Mouse (Mus musculus) bone marrow macrophage, adult 2 months (primary cell): ENCODE measurements around the gene Ropn1l. TPM values are rescaled to one million over a fixed set of nuclear protein-coding genes. Genes with fewer than 3 reads are reported as not detected.

Experiments used
- H3K27ac ChIP-seq: 2 replicates; pipeline ENCODE4 v1.5.1; 2012; ENCODE audit warnings: low read depth, low read length; ENCODE audit not compliant: insufficient read depth
- H3K4me1 ChIP-seq: 2 replicates; pipeline ENCODE4 v1.6.1; 2012; ENCODE audit warnings: low read length; ENCODE audit not compliant: control insufficient read depth, insufficient read depth
- H3K4me3 ChIP-seq: 2 replicates; pipeline ENCODE4 v1.5.1; 2012; ENCODE audit warnings: mild to moderate bottlenecking, low read length, moderate library complexity; ENCODE audit not compliant: insufficient read depth
- CTCF ChIP-seq: IDR thresholded peaks from 2 replicates; pipeline ENCODE4 v1.5.1; 2012; ENCODE audit warnings: low read depth, mild to moderate bottlenecking, low read length, moderate library complexity
- POLR2A ChIP-seq: IDR thresholded peaks from 2 replicates; pipeline ENCODE4 v1.6.1; 2012; ENCODE audit warnings: mild to moderate bottlenecking, low read depth, low read length, borderline replicate concordance
- polyA plus RNA-seq: library from polyadenylated mRNA; stranded (reverse); fragments of >200 nt; gene quantifications from 2 replicates; pipeline ENCODE4 v1.2.4, GENCODE M21; 2012; ENCODE audit not compliant: missing spikeins, insufficient read depth, insufficient read length

Gene Ropn1l
- polyA plus RNA-seq, 1 experiment: 6.8 TPM

DNA sequence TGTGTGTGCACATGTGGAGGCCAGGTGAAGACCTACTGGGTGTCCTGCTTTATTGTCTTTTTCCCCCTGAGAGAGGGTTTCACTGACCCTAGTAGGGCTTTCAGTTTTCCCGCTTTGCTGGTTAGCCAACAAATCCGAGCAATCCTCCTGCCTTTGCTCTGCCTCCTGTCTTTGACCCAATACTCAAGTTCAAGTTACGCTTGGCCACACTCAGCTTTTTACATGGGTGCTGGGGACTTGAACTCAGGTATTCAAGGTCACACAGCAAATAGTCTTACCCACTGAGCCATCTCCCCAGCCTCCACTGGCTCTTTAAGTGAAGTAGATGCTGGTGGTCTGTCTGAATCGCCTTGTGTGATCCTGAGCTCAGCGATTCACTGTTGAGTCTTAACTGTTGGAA, 46.7 kb downstream of the Ropn1l start:
- Histone ChIP-seq H3K4me1 (peaks cover 15% of the 10 kb centered on the region), H3K27ac (no peak overlapping the region), H3K4me3 (no peak overlapping the region)
- TF ChIP-seq POLR2A (no peak), CTCF (no peak)

DNA sequence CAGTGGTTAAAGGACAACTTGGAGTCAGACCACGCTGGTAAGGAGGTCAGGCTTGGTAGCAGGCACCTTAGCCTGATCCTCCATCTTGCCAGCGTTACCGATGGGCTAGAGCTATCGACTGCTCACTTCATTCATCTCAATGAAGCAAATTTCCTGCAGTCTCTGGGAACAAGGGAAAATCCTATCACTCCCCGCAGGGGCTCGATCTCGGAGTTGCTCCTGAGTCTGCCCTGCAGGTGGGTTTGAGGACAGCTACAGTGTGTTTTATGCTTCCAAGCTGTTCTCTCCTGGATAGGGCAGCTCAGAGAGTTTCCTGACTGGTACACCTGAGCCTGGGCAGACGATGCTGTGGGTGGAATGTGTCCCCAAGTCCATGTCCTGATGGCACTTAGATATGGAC, 49.2 kb downstream of the Ropn1l start:
- Histone ChIP-seq H3K4me1 (peaks cover 3% of the 10 kb centered on the region), H3K4me3 (no peak overlapping the region), H3K27ac (no peak overlapping the region)
- TF ChIP-seq CTCF: no peak
- TF ChIP-seq POLR2A: no peak

DNA sequence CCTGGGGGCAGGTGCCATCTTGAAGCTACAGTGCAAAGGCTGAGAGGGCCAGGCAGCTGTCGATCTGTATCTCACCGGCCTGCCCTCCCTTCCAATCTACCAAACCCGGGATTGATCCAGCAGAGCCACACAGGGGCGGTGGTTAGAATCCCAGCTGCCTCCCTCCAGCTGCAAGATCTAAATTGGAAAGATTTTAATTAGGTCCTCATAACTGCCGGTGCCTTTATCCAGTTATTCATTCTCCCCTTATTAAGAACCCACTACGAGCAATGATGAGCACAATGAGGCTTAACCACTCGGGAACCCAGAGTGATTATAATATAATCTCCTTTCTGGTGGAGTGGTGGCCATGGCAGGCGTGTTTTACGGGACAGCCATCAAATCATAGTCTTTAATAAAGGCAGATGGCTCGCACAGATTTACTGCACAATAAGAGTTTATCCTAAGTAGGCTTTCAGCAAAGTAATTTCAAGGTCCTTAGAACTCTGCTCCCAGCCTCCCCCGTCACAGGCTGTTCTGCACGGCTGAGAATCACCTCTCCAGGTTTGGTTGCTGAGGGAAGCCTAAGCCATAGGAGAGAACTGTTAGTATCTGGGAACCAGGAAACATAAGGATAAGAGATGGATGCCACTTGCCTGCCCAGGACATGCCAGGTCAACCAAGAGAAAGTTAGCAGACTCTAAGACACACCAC, 51.2 kb downstream of the Ropn1l start:
- Histone ChIP-seq H3K4me1 (no peaks in the 10 kb centered on the region), H3K27ac (no peak overlapping the region), H3K4me3 (no peak overlapping the region)
- TF ChIP-seq CTCF (no peak), POLR2A (no peak)

DNA sequence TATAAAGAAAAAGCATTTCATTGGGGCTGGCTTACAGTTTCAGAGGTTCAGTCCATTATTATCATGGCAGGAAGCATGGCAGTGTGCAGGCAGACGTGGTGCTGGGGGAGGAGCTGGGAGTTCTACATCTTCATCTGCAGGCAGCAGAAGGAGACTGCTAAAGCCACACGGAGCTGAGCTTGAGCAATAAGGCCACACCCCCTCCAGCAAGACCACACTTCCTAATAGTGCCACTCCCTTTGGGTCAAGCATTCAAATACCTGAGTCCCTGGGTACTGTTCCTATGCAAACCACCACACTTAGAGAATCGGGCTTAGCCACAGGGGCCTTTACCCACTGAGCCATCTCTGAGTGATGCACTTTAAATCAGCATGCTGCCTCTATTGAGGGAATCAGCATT, 52.6 kb downstream of the Ropn1l start:
- H3K4me3 ChIP-seq: no peak overlapping the region

DNA sequence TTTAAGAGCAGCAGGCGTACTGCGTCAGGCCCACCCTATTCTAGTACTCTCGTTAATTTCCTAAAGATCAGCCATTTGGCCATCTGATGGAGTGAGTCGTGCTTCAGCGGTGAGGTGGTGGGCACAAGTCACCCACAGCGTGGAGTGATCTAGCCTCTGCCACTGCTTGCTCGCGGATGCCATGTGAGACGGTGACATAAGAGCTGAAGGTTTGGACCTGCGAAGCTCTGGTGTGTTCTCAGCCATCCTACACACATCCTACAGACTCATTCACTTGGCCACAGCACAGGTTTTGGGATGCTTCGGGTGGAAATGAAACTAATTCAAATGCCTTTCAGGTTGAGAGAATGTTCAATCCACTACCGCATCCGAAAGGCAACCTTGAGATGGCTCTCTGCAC, 54.8 kb downstream of the Ropn1l start:
- TF ChIP-seq CTCF: no peak
- TF ChIP-seq POLR2A: no peak
- no peak overlapping the region for H3K27ac ChIP-seq
- H3K4me1 ChIP-seq: no peaks in the 10 kb centered on the region
- H3K4me3 ChIP-seq: no peak overlapping the region

More for the DNA sequence above, 52.6 kb downstream of the Ropn1l start:
- TF ChIP-seq CTCF (no peak), POLR2A (no peak)
- H3K4me1 ChIP-seq: no peaks in the 10 kb centered on the region
- no peak overlapping the region for H3K27ac ChIP-seq

DNA sequence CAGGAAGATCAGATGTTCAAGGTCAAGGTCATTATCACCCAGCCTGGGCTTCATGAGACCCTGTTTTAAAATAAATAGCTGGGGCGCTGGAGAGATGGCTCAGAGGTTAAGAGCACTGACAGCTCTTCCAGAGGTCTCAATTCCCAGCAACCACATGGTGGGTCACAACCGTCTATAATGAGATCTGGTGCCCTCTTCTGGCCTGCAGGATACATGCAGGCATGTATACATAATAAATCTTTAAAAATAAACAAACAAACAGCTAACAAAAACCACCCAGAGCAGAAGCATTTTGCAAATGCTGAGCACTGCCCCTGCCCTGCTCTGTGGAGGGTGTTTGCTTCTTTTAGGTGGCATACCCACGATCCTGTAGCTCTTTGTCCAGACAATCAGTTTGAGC, 56.2 kb downstream of the Ropn1l start:
- TF ChIP-seq POLR2A: no peak
- TF ChIP-seq CTCF: 0 out of 2 replicates have a peak, but pooled peaks have one; percentile 30
- no peaks in the 10 kb centered on the region for H3K4me1 ChIP-seq
- no peak overlapping the region for H3K4me3 ChIP-seq
- no peak overlapping the region for H3K27ac ChIP-seq

DNA sequence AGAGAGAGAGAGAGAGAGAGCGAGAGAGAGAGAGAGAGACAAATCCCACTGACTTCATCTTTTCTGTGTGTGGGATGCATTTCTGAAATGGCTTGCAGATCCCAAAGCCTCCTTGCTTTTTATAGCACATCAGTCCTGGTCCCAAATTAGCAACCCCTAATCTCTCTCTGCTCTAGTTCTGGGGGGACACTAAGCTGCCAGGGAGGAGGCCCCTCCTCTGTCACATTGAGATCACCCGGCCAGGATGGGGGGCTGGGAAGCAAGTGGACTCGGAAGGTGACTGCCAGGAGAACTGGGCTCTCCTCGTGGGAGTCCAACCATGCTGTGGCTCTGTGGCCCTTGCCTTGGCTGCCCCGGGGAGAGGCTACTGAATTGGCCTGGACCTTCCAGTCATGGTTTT, 56.8 kb downstream of the Ropn1l start:
- Histone ChIP-seq H3K4me1 (no peaks in the 10 kb centered on the region), H3K4me3 (no peak overlapping the region), H3K27ac (no peak overlapping the region)
- TF ChIP-seq POLR2A (no peak), CTCF (no peak)

DNA sequence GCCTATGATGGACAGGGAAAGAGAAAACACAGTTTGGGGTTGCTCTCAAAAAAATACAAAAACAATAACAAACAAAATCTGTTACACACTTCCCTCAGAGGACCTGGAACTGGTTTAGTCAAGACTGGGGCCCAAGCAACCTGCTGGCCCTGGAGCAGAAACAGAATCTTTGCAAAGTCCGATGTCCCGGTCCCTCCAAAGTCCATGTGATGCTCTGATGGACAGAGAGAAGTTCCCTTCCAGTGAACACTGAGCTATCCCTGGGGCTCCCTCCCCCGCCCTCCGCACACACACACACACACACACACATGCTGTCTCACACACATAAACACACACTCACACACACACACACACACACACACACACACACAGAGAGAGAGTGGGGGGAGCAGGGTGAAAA, 57.6 kb downstream of the Ropn1l start:
- H3K27ac ChIP-seq: no peak overlapping the region
- no peaks in the 10 kb centered on the region for H3K4me1 ChIP-seq
- TF ChIP-seq POLR2A: no peak
- TF ChIP-seq CTCF: no peak
- H3K4me3 ChIP-seq: no peak overlapping the region

DNA sequence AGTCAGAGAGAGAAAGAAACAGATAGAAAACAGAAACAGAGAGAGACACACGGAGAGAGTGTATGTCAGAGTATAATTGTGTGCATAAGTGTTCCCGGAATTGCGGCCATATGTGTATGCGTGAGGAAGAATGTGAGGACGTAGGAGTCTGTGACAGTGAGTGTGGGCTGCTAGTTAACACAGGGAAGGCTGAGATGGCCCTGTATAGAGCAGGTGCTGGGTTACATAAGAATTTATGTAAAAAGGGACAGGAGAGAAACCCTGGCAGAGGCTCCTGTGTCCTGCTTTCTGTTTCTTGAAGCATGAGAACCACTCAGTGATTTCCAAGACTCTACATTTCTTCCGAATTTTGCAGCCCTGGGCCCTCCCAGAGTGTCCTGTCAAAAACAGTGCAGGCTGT, 60.1 kb downstream of the Ropn1l start:
- Histone ChIP-seq H3K4me1 (no peaks in the 10 kb centered on the region), H3K4me3 (no peak overlapping the region), H3K27ac (no peak overlapping the region)
- TF ChIP-seq POLR2A (no peak), CTCF (no peak)

DNA sequence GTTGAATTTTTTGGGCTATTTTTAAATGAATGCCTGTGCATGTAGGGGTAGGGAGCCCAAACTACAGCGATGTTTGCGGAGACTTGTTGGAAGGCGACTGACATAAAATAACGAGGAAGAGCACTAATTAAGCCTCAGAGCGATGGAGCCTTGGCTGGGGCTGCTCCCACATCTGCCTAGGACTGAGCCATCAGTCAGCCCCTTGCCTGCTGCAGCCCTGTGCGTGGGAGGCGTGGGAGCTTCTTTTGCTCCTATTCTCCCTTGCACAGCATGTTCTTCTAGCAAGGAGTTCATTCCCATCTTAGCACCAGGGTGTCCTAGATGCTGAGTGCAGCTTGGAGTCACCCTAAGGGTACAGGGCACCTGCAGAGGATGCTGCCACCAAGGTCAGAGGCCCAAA, 60.8 kb downstream of the Ropn1l start:
- no peak overlapping the region for H3K27ac ChIP-seq
- H3K4me3 ChIP-seq: no peak overlapping the region
- TF ChIP-seq POLR2A (no peak), CTCF (no peak)
- no peaks in the 10 kb centered on the region for H3K4me1 ChIP-seq
